Mouse (Mus musculus) forebrain, embryonic 12.5 days (tissue): Measurements from ENCODE around the gene Stn1. TPM values are rescaled to one million over a fixed set of nuclear protein-coding genes. Genes with fewer than 3 reads are reported as not detected.

Experiments used
- ATAC-seq: fragments of 200-750 bp; cut with Nextera tagmentation; 2 replicates; pipeline ENCODE4 v1.8.0; 2017; ENCODE audit warnings: moderate TSS enrichment; ENCODE audit not compliant: low FRiP score
- H3K27ac ChIP-seq: fragments of 300-500 bp; sonication (generic); 2 replicates; pipeline ENCODE4 v1.5.1; 2016; ENCODE audit warnings: mild to moderate bottlenecking
- H3K27me3 ChIP-seq: fragments of 300-500 bp; sonication (generic); 2 replicates; pipeline ENCODE4 v1.6.1; 2016; ENCODE audit warnings: mild to moderate bottlenecking
- H3K36me3 ChIP-seq: fragments of 300-500 bp; sonication (generic); replicated peaks from 2 replicates; pipeline ENCODE4 v1.6.1; 2016; ENCODE audit warnings: mild to moderate bottlenecking
- H3K4me1 ChIP-seq: fragments of 300-500 bp; sonication (generic); 2 replicates; pipeline ENCODE4 v1.6.1; 2016
- H3K4me2 ChIP-seq: fragments of 300-500 bp; sonication (generic); 2 replicates; pipeline ENCODE4 v1.6.1; 2016; ENCODE audit warnings: mild to moderate bottlenecking, moderate library complexity
- H3K4me3 ChIP-seq: fragments of 300-500 bp; sonication (generic); replicated peaks from 2 replicates; pipeline ENCODE4 v1.5.1; 2016; ENCODE audit warnings: mild to moderate bottlenecking
- H3K9ac ChIP-seq: fragments of 300-500 bp; sonication (generic); 2 replicates; pipeline ENCODE4 v1.6.1; 2016; ENCODE audit warnings: mild to moderate bottlenecking
- H3K9me3 ChIP-seq: fragments of 300-500 bp; sonication (generic); 2 replicates; pipeline ENCODE4 v1.6.1; 2016
- whole genome bisulfite sequencing: fragments of 180-500 bp; shearing (Covaris S2); methylation state at CpG from one replicate; pipeline ENCODE4 v1.1.7; 2016; 5-methylcytosine and 5-hydroxymethylcytosine counted together
- polyA plus RNA-seq: library from polyadenylated mRNA; unstranded; fragments of >200 nt; fragmentation: Nextera tagmentation; extraction: Ambion mirVana; gene quantifications from 2 replicates; pipeline ENCODE4 v1.2.1, GENCODE M21; 2016

Gene Stn1
- polyA plus RNA-seq, 1 experiment from 2014 or later, result 45.3 TPM

DNA sequence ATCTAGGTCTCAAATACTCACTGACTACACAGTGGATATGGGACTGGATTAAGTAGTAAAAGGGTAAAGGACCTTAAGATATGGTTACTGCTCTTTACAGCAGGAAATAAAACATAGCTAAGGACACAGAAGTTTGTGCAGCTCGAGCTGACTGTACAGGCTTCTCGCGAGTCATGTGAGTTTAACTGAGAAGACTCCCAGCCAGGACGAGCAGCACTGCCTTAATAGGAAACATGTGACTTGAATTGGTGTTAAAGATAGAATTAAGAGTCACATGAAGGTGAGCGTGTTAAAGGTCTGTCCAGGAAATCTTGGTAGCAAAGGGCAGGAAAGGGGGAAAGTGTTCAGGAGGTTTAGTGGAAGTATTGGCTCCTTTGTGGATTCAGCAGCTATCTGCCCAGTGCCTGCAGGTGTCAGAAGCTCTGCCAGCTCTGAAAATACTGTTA is 24.7 kb upstream of the Stn1 start:
- no peak overlapping the region for H3K4me2 ChIP-seq
- peaks cover 30% of the 10 kb centered on the region for H3K4me1 ChIP-seq
- no peaks in the 10 kb centered on the region for H3K36me3 ChIP-seq
- WGBS, result 76% methylated on average over 5 of the region's 5 CpGs
- no peak overlapping the region for H3K9ac ChIP-seq
- H3K9me3 ChIP-seq, result no peaks in the 10 kb centered on the region
- no peak for ATAC-seq
- no peak overlapping the region for H3K27ac ChIP-seq
- H3K4me3 ChIP-seq, result no peak overlapping the region
- H3K27me3 ChIP-seq, result peaks cover 17% of the 10 kb centered on the region

DNA sequence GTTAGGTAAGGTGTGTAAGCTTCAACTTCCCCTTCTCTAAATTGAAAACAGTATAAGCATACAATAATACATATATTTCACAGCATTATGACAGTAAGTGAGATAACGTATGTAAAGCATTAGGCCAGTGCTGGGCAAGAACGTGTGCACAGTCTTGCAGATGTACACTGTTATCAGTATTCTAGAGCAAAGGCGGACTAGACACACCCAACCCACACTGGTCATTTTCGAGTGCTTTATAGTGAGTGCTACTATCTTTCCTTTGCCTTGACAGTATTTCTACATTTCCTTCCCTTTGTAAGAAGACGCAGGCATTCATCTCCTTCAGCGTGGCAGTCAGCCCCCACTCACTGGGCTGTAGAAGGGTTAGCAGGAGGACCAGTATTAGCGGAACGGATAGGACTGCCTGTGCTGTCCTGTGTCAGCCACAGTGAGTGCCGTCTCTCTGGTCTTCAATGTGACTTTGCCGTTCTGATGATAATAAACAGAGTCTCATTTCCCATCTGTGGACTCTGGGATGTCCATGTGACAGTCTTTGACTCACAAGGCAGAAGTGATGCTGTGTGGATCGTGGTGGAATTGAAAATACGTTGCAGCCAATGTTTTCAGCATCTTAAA is 23.3 kb upstream of the Stn1 start:
- Histone ChIP-seq H3K4me1 (peaks cover 25% of the 10 kb centered on the region), H3K9ac (no peak overlapping the region), H3K4me2 (no peak overlapping the region), H3K36me3 (no peaks in the 10 kb centered on the region), H3K9me3 (no peaks in the 10 kb centered on the region), H3K27ac (no peak overlapping the region), H3K27me3 (peaks cover 10% of the 10 kb centered on the region; the same call in 1 of the 2 replicates), H3K4me3 (no peak overlapping the region)
- WGBS, result 87% methylated on average over 12 of the region's 12 CpGs
- ATAC-seq, result no peak

DNA sequence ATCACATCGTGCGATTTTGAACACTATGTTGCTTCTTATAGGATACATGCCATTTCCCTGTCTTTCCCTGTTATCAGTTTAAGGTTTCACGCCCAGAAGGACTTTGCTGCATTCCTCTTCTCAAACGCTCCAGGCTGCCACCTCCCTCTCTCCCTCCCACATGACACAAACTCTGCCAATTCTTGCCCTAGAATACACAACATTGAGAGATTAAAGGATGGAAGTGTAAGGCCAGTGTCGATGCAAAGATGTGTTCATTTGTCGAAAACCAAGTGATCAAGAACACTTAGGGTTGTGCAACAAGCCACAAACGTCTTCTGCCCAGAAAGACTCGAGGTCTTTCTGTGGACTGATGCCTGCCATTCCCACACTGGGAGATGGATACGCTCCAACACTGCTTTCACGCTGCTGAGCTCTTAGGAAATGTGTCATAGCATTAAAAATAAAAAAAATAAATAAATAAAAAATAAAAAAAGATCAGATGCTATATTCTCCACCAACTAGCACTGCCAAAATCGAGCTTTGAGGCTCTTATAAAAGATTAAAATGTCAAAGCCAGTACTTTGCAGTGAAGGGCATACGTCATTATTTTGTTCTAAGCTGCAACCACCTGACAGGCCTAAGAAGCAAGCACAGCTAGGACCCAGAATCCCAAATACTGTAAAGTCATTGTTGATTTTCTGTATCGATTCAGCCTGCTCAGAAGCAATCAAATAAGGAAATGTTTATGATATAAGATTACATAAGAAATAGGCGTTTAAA is 22.6 kb upstream of the Stn1 start:
- no peak overlapping the region for H3K9ac ChIP-seq
- peaks cover 10% of the 10 kb centered on the region; the same call in 1 of the 2 replicates for H3K27me3 ChIP-seq
- H3K9me3 ChIP-seq, result no peaks in the 10 kb centered on the region
- H3K36me3 ChIP-seq, result no peaks in the 10 kb centered on the region
- H3K27ac ChIP-seq, result no peak overlapping the region
- peaks cover 18% of the 10 kb centered on the region for H3K4me1 ChIP-seq
- no peak overlapping the region for H3K4me2 ChIP-seq
- H3K4me3 ChIP-seq, result no peak overlapping the region
- WGBS, result 45% methylated on average over 14 of the region's 14 CpGs
- no peak for ATAC-seq

DNA sequence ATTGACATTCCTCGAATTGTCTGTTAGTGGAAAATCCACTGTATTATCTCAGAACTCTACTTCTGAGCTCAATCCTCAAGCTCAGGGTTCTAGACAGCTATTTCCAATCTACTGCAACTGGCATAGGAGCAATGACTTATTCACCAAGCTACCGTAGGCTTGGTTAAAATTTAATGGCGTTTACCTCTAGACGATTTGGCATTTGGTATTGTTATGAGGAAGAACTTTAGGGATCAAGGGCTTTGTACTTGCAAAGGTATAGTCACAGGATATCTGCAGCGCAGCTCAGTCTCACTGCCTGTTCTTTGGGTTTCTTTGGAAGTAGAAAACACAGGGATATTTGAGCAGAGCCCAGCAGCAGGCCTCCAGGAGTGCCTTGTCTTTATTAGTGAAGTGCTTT is 21.8 kb upstream of the Stn1 start:
- no peak for ATAC-seq
- H3K9ac ChIP-seq, result no peak overlapping the region
- H3K9me3 ChIP-seq, result no peaks in the 10 kb centered on the region
- 28% methylated on average over 5 of the region's 5 CpGs for WGBS
- H3K4me2 ChIP-seq, result no peak overlapping the region
- H3K27me3 ChIP-seq, result 0 out of 2 replicates have a peak, but pooled peaks cover 6% of the 10 kb centered on the region
- H3K36me3 ChIP-seq, result no peaks in the 10 kb centered on the region
- H3K4me1 ChIP-seq, result peaks cover 12% of the 10 kb centered on the region
- no peak overlapping the region for H3K27ac ChIP-seq
- H3K4me3 ChIP-seq, result no peak overlapping the region

GRCm38 (mm10) chr19:47549584-47549983 is 12.3 kb upstream of the Stn1 start:
- H3K9me3 ChIP-seq, result no peaks in the 10 kb centered on the region
- 80% methylated on average over 4 of the region's 4 CpGs for WGBS
- no peaks in the 10 kb centered on the region for H3K27me3 ChIP-seq
- no peaks in the 10 kb centered on the region for H3K36me3 ChIP-seq
- no peaks in the 10 kb centered on the region for H3K4me1 ChIP-seq
- no peak overlapping the region for H3K27ac ChIP-seq
- no peak overlapping the region for H3K4me2 ChIP-seq
- H3K4me3 ChIP-seq, result no peak overlapping the region
- no peak overlapping the region for H3K9ac ChIP-seq
- no peak for ATAC-seq

DNA sequence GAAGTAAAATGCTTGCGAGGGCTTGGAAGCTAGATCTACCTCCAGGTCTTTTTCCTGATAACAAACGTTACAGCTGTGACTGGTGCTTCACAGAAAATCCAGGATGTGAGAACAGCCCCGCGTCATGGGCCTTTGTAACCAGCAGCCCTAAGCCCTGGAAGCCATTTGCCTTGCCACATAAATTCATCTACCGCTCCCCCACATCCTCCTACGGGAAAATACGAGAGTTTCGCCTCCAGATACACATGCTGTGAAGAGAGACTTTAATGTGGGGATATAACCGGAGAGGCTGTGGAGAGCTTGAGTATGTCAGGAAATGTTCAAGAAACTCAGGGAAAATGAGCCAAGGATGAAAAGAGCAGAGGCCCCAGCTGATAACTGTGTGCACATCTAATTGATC is 11.9 kb upstream of the Stn1 start:
- 86% methylated on average over 9 of the region's 9 CpGs for WGBS
- H3K36me3 ChIP-seq, result no peaks in the 10 kb centered on the region
- no peak overlapping the region for H3K27ac ChIP-seq
- no peaks in the 10 kb centered on the region for H3K27me3 ChIP-seq
- H3K4me2 ChIP-seq, result no peak overlapping the region
- no peaks in the 10 kb centered on the region for H3K4me1 ChIP-seq
- H3K9me3 ChIP-seq, result no peaks in the 10 kb centered on the region
- no peak for ATAC-seq
- H3K9ac ChIP-seq, result no peak overlapping the region
- H3K4me3 ChIP-seq, result no peak overlapping the region

GRCm38 (mm10) chr19:47548432-47549076 is 11.2 kb upstream of the Stn1 start:
- 95% methylated on average over 11 of the region's 11 CpGs for WGBS
- H3K27me3 ChIP-seq, result no peaks in the 10 kb centered on the region
- no peak for ATAC-seq

DNA sequence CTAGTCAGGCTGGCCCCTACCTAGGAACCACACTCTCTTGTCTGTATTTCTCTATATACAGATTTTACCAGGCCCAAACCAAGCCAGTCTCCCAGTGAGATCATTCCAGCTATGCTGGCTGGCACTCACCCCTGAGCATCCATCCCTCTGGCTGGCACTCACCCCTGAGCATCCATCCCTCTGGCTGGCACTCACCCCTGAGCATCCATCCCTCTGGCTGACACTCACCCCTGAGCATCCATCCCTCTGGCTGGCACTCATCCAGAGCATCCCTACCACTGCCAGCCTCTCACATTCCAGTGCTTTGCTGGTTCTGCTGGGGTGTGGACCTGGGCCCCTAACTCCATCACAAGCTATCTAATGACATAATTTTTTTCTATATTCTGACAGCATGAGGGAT is 8.2 kb upstream of the Stn1 start:
- H3K27me3 ChIP-seq, result no peaks in the 10 kb centered on the region
- no peak for ATAC-seq
- H3K27ac ChIP-seq, result no peak overlapping the region
- H3K9ac ChIP-seq, result no peak overlapping the region
- no peak overlapping the region for H3K4me2 ChIP-seq
- H3K4me3 ChIP-seq, result no peak overlapping the region
- no peaks in the 10 kb centered on the region for H3K9me3 ChIP-seq
- H3K36me3 ChIP-seq, result no peaks in the 10 kb centered on the region
- no peaks in the 10 kb centered on the region for H3K4me1 ChIP-seq

More at GRCm38 (mm10) chr19:47548432-47549076, 11.2 kb upstream of the Stn1 start:
- Histone ChIP-seq H3K36me3 (no peaks in the 10 kb centered on the region), H3K4me1 (no peaks in the 10 kb centered on the region), H3K4me2 (no peak overlapping the region), H3K9me3 (no peaks in the 10 kb centered on the region), H3K27ac (no peak overlapping the region), H3K4me3 (no peak overlapping the region), H3K9ac (no peak overlapping the region)

DNA sequence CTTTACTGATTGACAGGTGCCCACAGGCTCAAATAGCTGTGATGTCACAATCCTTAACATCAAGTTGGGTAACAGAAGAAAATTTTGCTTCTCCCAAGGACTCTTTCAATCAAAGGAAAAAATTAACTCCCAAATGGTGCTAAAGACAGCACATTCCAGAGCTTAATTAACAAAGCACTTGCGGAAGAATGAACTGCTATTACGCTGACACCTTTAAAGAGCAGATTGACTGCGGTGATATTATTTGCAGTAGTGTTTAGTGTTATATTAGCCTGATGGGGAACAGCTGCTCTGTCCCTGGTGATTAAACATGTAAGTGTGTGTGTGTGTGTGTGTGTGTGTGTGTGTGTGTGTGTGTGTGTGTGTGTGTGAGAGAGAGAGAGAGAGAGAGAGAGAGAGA is 7.7 kb upstream of the Stn1 start:
- Histone ChIP-seq H3K27ac (no peak overlapping the region), H3K4me3 (no peak overlapping the region), H3K27me3 (no peaks in the 10 kb centered on the region), H3K9ac (no peak overlapping the region), H3K4me2 (no peak overlapping the region), H3K36me3 (no peaks in the 10 kb centered on the region), H3K9me3 (no peaks in the 10 kb centered on the region), H3K4me1 (no peaks in the 10 kb centered on the region)
- 53% methylated on average over 3 of the region's 3 CpGs for WGBS
- no peak for ATAC-seq

DNA sequence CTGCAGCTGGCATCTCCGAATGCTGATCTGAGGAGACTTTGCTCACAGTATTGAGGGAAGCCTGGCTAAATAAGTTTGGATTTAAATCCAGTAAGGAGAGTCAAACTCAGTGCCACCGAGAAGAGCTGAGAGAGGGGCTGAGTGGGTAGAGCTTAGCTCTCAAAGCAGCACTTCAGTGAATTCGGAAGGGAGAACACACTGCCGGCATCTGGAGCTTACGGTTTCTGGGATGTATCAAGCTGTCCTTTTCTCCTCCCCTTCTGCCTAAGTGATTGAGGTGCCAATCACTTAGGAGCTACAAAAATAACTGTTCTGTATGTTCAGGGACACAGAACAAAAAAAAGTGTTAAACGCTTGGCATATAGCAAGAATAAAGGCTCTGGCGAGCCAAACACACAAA is 5.1 kb upstream of the Stn1 start:
- H3K4me1 ChIP-seq, result peaks cover 6% of the 10 kb centered on the region
- no peaks in the 10 kb centered on the region for H3K27me3 ChIP-seq
- H3K4me2 ChIP-seq, result no peak overlapping the region
- no peak overlapping the region for H3K27ac ChIP-seq
- no peak overlapping the region for H3K4me3 ChIP-seq
- no peak for ATAC-seq
- WGBS, result 76% methylated on average over 7 of the region's 7 CpGs
- no peaks in the 10 kb centered on the region for H3K9me3 ChIP-seq
- H3K36me3 ChIP-seq, result no peaks in the 10 kb centered on the region
- no peak overlapping the region for H3K9ac ChIP-seq

DNA sequence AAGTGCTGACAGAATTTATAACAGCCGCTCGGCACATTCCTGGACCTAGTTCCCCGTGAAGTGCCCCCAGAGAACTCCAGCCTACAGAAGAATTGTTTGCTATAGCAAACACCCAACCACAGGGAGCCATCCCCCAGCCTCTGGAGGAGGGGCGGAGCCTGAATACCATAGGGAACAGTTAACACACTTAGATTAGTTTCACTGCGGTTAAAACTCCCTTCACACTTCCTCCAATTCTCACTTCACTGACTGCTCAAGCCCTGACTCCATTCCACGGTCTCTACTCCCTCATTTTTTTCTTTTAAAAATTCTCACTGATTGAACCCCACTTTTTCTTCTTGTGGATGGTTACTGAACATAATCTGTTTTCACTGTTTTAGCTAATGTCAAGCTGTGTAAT is 1.5 kb upstream of the Stn1 start:
- ATAC-seq, result no peak
- WGBS, result 33% methylated on average over 6 of the region's 6 CpGs

DNA sequence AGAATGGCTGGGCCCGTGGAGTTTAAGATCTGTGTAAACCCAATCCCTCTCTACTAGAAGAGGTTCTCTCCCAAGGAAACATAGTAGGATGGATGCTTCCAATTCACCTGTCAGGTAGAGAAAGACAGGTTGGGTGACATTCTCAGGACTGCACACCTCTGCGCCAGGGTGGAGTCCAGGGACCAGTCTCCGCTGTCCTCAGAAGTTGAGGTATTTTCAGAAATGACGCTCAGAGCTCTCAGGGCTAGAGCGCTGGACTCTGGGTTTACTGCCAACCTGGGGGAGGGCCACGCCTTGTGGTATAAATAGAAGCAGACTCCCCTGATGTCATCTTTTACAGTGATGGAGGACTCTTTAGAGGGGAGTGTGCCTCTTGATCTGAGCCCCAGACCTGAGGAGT is 572 bp upstream of the Stn1 start:
- peak overlapping the region; percentile 52 for H3K4me3 ChIP-seq
- no peak overlapping the region for H3K27ac ChIP-seq
- H3K4me1 ChIP-seq, result peaks cover 14% of the 10 kb centered on the region
- ATAC-seq, result 0 out of 2 replicates have a peak, but pooled peaks have one; percentile 4
- H3K4me2 ChIP-seq, result peak overlapping the region; percentile 68
- no peaks in the 10 kb centered on the region for H3K9me3 ChIP-seq
- WGBS, result 85% methylated on average over 6 of the region's 6 CpGs
- H3K9ac ChIP-seq, result no peak overlapping the region; the same call in 1 of the 2 replicates
- H3K27me3 ChIP-seq, result no peaks in the 10 kb centered on the region
- peaks cover 6% of the 10 kb centered on the region for H3K36me3 ChIP-seq

More for the DNA sequence above, 1.5 kb upstream of the Stn1 start:
- Histone ChIP-seq H3K4me1 (peaks cover 14% of the 10 kb centered on the region), H3K9me3 (no peaks in the 10 kb centered on the region), H3K27ac (no peak overlapping the region), H3K36me3 (no peaks in the 10 kb centered on the region; the same call in 1 of the 2 replicates), H3K4me2 (no peak overlapping the region), H3K4me3 (no peak overlapping the region), H3K9ac (no peak overlapping the region), H3K27me3 (no peaks in the 10 kb centered on the region)
